Mouse (Mus musculus): ENCODE results near the gene Mpc2.

Mpc2 gene

GRCm38 (mm10) chr1:165460360-165460800 lies at the start of gene Mpc2, which contains the start of gene Dcaf6:
Mpc2 (plus strand) TSS chr1:165460637.
Dcaf6 (minus strand) TSS chr1:165460475.
- DNase-seq: peak; percentile 100

GRCm38 (mm10) chr1:165421357-165421915 lies 39.0 kb upstream of the Mpc2 start:
- no peak for DNase-seq

GRCm38 (mm10) chr1:165426254-165426653 lies 34.2 kb upstream of the Mpc2 start:
- DNase-seq: no peak

- no peak for DNase-seq
These were observed 27.6 kb upstream of the Mpc2 start for GRCm38 (mm10) chr1:165432883-165433282.

GRCm38 (mm10) chr1:165438289-165439021 lies 22.0 kb upstream of the Mpc2 start:
- DNase-seq: no peak

- no peak for DNase-seq
These were observed 19.6 kb upstream of the Mpc2 start for GRCm38 (mm10) chr1:165440788-165441187.

- DNase-seq: no peak
These were observed 19.2 kb upstream of the Mpc2 start for GRCm38 (mm10) chr1:165441201-165441600.

- no peak for DNase-seq
These were observed 18.7 kb upstream of the Mpc2 start for GRCm38 (mm10) chr1:165441719-165442118.

- DNase-seq: no peak
These were observed 1.4 kb upstream of the Mpc2 start for GRCm38 (mm10) chr1:165459041-165459502.

- DNase-seq: peak; percentile 51 to 58
These were observed 795 bp upstream of the Mpc2 start for GRCm38 (mm10) chr1:165459503-165460181.

GRCm38 (mm10) chr1:165460801-165461377 lies 452 bp downstream of the Mpc2 start:
- peak; percentile 100 for DNase-seq

GRCm38 (mm10) chr1:165461681-165462080 lies 1.2 kb downstream of the Mpc2 start:
- no peak for DNase-seq

- no peak for DNase-seq
These were observed 2.4 kb downstream of the Mpc2 start for GRCm38 (mm10) chr1:165462861-165463260.

- DNase-seq: no peak
These were observed 4.1 kb downstream of the Mpc2 start for GRCm38 (mm10) chr1:165464574-165464973.

GRCm38 (mm10) chr1:165468971-165469370 lies 8.5 kb downstream of the Mpc2 start:
- DNase-seq: no peak

GRCm38 (mm10) chr1:165469717-165470116 lies 9.3 kb downstream of the Mpc2 start:
- no peak for DNase-seq

- peak; percentile 16 for DNase-seq
These were observed 11.1 kb downstream of the Mpc2 start for GRCm38 (mm10) chr1:165471490-165471889.

- no peak for DNase-seq
These were observed 24.3 kb downstream of the Mpc2 start, which contains the start of gene Adcy10 for GRCm38 (mm10) chr1:165484688-165485233. Adcy10 (plus strand) TSS chr1:165485183.

GRCm38 (mm10) chr1:165486108-165486507 lies 25.7 kb downstream of the Mpc2 start:
- no peak for DNase-seq

- no peak for DNase-seq
These were observed 28.8 kb downstream of the Mpc2 start for GRCm38 (mm10) chr1:165489197-165489596.

- DNase-seq: no peak
These were observed 38.4 kb downstream of the Mpc2 start for GRCm38 (mm10) chr1:165498856-165499255.

- DNase-seq: peak; percentile 22 to 28
These were observed 43.0 kb downstream of the Mpc2 start for GRCm38 (mm10) chr1:165503307-165504024.
